Comparison of ENCODE assay signal across 8 mouse cellular contexts in the genomic region with DNA sequence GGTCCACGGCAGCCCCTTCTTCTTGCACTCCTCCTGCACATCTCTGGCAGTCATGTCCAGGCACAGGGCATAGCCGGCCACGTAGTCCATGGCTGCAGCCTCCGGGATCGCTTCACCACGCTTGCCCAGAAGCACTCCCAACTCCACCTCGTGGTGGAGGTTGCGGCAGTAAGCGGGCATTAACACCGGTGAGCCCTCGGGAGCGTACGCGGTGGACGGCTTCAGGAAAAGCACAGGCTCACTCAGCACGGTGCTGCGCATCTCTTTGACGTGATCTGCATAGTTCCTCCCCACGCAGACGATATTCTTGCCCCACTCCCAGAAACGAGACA. TPM values are rescaled to one million over a fixed set of nuclear protein-coding genes. Genes with fewer than 3 reads are reported as not detected.
DNase-seq lines count a peak whose midpoint lies in the region; ATAC-seq and TF ChIP-seq lines count a peak whose summit lies in the region.

No protein-coding gene starts in this region.

- no peak; the same call in 1 of the 2 replicates for ATAC-seq in hindbrain, embryonic 15.5 days (ENCODE audit: low FRiP score, low read depth)
- ATAC-seq in midbrain, embryonic 16.5 days = peak; percentile 82; the same call in 1 of the 2 replicates

- no peaks in the 10 kb centered on the region for H3K9me3 ChIP-seq in hindbrain, embryonic 15.5 days
- no peaks in the 10 kb centered on the region for H3K9me3 ChIP-seq in midbrain, embryonic 16.5 days (replicated peaks; ENCODE audit: control insufficient read depth, low read length, poor library complexity, severe bottlenecking)

- WGBS in hindbrain, embryonic 15.5 days = under 1% methylated on average over 21 of the region's 21 CpGs
- 0% methylated on average over 21 of the region's 21 CpGs for WGBS in midbrain, embryonic 16.5 days

- peak overlapping the region; percentile 93 for H3K4me2 ChIP-seq in hindbrain, embryonic 15.5 days
- peak overlapping the region; percentile 95 for H3K4me2 ChIP-seq in midbrain, embryonic 16.5 days (ENCODE audit: low read length)

- peak overlapping the region; percentile 71 for H3K4me3 ChIP-seq in layer of hippocampus, adult 2 months
- peak overlapping the region; percentile 72 for H3K4me3 ChIP-seq in cortical plate, adult 2 months (ENCODE audit: insufficient read depth, low read length)
- H3K4me3 ChIP-seq in hindbrain, embryonic 15.5 days = peak overlapping the region; percentile 94
- peak overlapping the region; percentile 76 for H3K4me3 ChIP-seq in midbrain, embryonic 16.5 days (ENCODE audit: low read depth, low read length)

- peak overlapping the region; percentile 82 for H3K9ac ChIP-seq in hindbrain, embryonic 15.5 days
- H3K9ac ChIP-seq in midbrain, embryonic 16.5 days (ENCODE audit: low read depth, low read length) = peak overlapping the region; percentile 82

- intact Hi-C loops in left cerebral cortex, postnatal 10 days (cut with DNase I) = no loop called here

- H3K36me3 ChIP-seq in hindbrain, embryonic 15.5 days = peaks cover 15% of the 10 kb centered on the region
- H3K36me3 ChIP-seq in midbrain, embryonic 16.5 days (ENCODE audit: control insufficient read depth, insufficient read depth, low read length) = peaks cover 9% of the 10 kb centered on the region; the same call in 1 of the 2 replicates

- H3K27me3 ChIP-seq in hindbrain, embryonic 15.5 days = peaks cover 3% of the 10 kb centered on the region; the same call in 1 of the 2 replicates
- H3K27me3 ChIP-seq in midbrain, embryonic 16.5 days (ENCODE audit: control insufficient read depth, insufficient read depth, low read depth, low read length) = no peaks in the 10 kb centered on the region; the same call in 1 of the 2 replicates

- peaks cover 8% of the 10 kb centered on the region for H3K4me1 ChIP-seq in cortical plate, adult 2 months (ENCODE audit: control insufficient read depth, insufficient read depth, low read length)
- peaks cover 25% of the 10 kb centered on the region for H3K4me1 ChIP-seq in hindbrain, embryonic 15.5 days (replicated peaks)
- peaks cover 17% of the 10 kb centered on the region for H3K4me1 ChIP-seq in midbrain, embryonic 16.5 days (ENCODE audit: control insufficient read depth, insufficient read depth, low read length)

- no peak for DNase-seq in layer of hippocampus, adult 2 months (ENCODE audit: low spot score in 2 of 2)
- DNase-seq in layer of hippocampus, postnatal 25 days (ENCODE audit: extremely low spot score in 1 of 2, low spot score in 1 of 2) = no peak
- DNase-seq in urinary bladder, postnatal 36 days (ENCODE audit: low spot score in 2 of 2) = no peak
- DNase-seq in layer of hippocampus, adult 11-12 months (ENCODE audit: low spot score) = no peak
- DNase-seq in left cerebral cortex, postnatal 10 days (ENCODE audit: extremely low spot score in 1 of 2, low spot score in 2 of 2) = no peak

- H3K27ac ChIP-seq in layer of hippocampus, adult 2 months = peak overlapping the region; percentile 99
- H3K27ac ChIP-seq in cortical plate, adult 2 months (ENCODE audit: insufficient read depth, low read length) = peak overlapping the region; percentile 96
- H3K27ac ChIP-seq in hindbrain, embryonic 15.5 days (replicated peaks) = peak overlapping the region; percentile 98
- H3K27ac ChIP-seq in midbrain, embryonic 16.5 days (ENCODE audit: low read length) = peak overlapping the region; percentile 95

- TF ChIP-seq CTCF in layer of hippocampus, adult 2 months (conservative IDR thresholded peaks at IDR 0.05) = peak; percentile 62
- TF ChIP-seq CTCF in cortical plate, adult 2 months (IDR thresholded peaks at IDR 0.05; ENCODE audit: extremely low read depth, insufficient read depth, low read length) = no peak

- TF ChIP-seq POLR2A in cortical plate, adult 2 months (IDR thresholded peaks at IDR 0.05; ENCODE audit: extremely low read depth, insufficient read depth, low read length) = peak; percentile 54

RNA-seq across cellular contexts. Expression of a gene that starts 0.5 kb away (rescaled TPM):
- total RNA-seq in layer of hippocampus, adult 2 months (2021) = 10 to 100 TPM; 21.1 to 22.4 TPM
- total RNA-seq in layer of hippocampus, postnatal 25 days (2021) = 10 to 100 TPM; 19.8 to 20.6 TPM
- polyA plus RNA-seq in cortical plate, adult 2 months (2012; rRNA removed) = 21.8 and 25.1 TPM in 2 replicates
- polyA plus RNA-seq in hindbrain, embryonic 15.5 days (2015; fragmentation: Nextera tagmentation; extraction: Ambion mirVana) = 20.5 and 20.7 TPM in 2 replicates
- polyA plus RNA-seq in midbrain, embryonic 16.5 days (2015; fragmentation: Nextera tagmentation; extraction: Ambion mirVana) = 19.6 and 20.2 TPM in 2 replicates
- total RNA-seq in left cerebral cortex, postnatal 10 days (2021) = 10 to 100 TPM; 14.8 to 16.5 TPM

RNA-seq across cellular contexts. Expression of a gene that starts 9.8 kb away (rescaled TPM):
- 100 to 1,000 TPM; 135 to 137 TPM for total RNA-seq in layer of hippocampus, adult 2 months (2021)
- total RNA-seq in layer of hippocampus, postnatal 25 days (2021) = 100 to 1,000 TPM; 127 to 136 TPM
- polyA plus RNA-seq in cortical plate, adult 2 months (2012; rRNA removed) = 138 and 151 TPM in 2 replicates
- polyA plus RNA-seq in hindbrain, embryonic 15.5 days (2015; fragmentation: Nextera tagmentation; extraction: Ambion mirVana) = 71.8 and 72.1 TPM in 2 replicates
- 62.9 and 72.2 TPM in 2 replicates for polyA plus RNA-seq in midbrain, embryonic 16.5 days (2015; fragmentation: Nextera tagmentation; extraction: Ambion mirVana)
- 100 to 1,000 TPM in 1 of 2 experiments, 10 to 100 TPM in 1; 92.4 to 102 TPM for total RNA-seq in left cerebral cortex, postnatal 10 days (2021)

RNA-seq across cellular contexts. Expression of a gene that starts 16.1 kb away (rescaled TPM):
- under 1 TPM in 1 of 2 experiments, not detected in 1; 0.34 TPM for total RNA-seq in layer of hippocampus, adult 2 months (2021)
- not detected for total RNA-seq in layer of hippocampus, postnatal 25 days (2021)
- polyA plus RNA-seq in cortical plate, adult 2 months (2012; rRNA removed) = not detected in 2 replicates
- 0.12 and 0.24 TPM in 2 replicates for polyA plus RNA-seq in hindbrain, embryonic 15.5 days (2015; fragmentation: Nextera tagmentation; extraction: Ambion mirVana)
- polyA plus RNA-seq in midbrain, embryonic 16.5 days (2015; fragmentation: Nextera tagmentation; extraction: Ambion mirVana) = not detected in 2 replicates
- under 1 TPM; 0.17 to 0.32 TPM for total RNA-seq in left cerebral cortex, postnatal 10 days (2021)

RNA-seq across cellular contexts. Expression of a gene that starts 36.5 kb away (rescaled TPM):
- 10 to 100 TPM; 34.3 to 35.8 TPM for total RNA-seq in layer of hippocampus, adult 2 months (2021)
- total RNA-seq in layer of hippocampus, postnatal 25 days (2021) = 10 to 100 TPM; 33.5 to 38.1 TPM
- polyA plus RNA-seq in cortical plate, adult 2 months (2012; rRNA removed) = 24.6 and 27.3 TPM in 2 replicates
- 62.7 and 65.2 TPM in 2 replicates for polyA plus RNA-seq in hindbrain, embryonic 15.5 days (2015; fragmentation: Nextera tagmentation; extraction: Ambion mirVana)
- 54.3 and 54.7 TPM in 2 replicates for polyA plus RNA-seq in midbrain, embryonic 16.5 days (2015; fragmentation: Nextera tagmentation; extraction: Ambion mirVana)
- total RNA-seq in left cerebral cortex, postnatal 10 days (2021) = 10 to 100 TPM; 37.8 to 40.2 TPM

RNA-seq across cellular contexts. Expression of a gene that starts 36.7 kb away (rescaled TPM):
- total RNA-seq in layer of hippocampus, adult 2 months (2021) = 10 to 100 TPM; 43.6 to 45.0 TPM
- total RNA-seq in layer of hippocampus, postnatal 25 days (2021) = 10 to 100 TPM; 41.5 to 48.9 TPM
- polyA plus RNA-seq in cortical plate, adult 2 months (2012; rRNA removed) = 91.9 and 92.7 TPM in 2 replicates
- 78.5 and 87.6 TPM in 2 replicates for polyA plus RNA-seq in hindbrain, embryonic 15.5 days (2015; fragmentation: Nextera tagmentation; extraction: Ambion mirVana)
- polyA plus RNA-seq in midbrain, embryonic 16.5 days (2015; fragmentation: Nextera tagmentation; extraction: Ambion mirVana) = 85.8 and 90.5 TPM in 2 replicates
- 10 to 100 TPM; 48.0 to 48.3 TPM for total RNA-seq in left cerebral cortex, postnatal 10 days (2021)
